Mouse (Mus musculus) megakaryocyte, adult 5-6 weeks (primary cell): ENCODE data around the gene Mlf1. TPM values are rescaled to one million over a fixed set of nuclear protein-coding genes. Genes with fewer than 3 reads are reported as not detected.

ENCODE experiments used
- ATAC-seq: 2 replicates; pipeline ENCODE4 v1.8.0; 2016; ENCODE audit warnings: mild to moderate bottlenecking, inconsistent platforms; ENCODE audit not compliant: poor library complexity, severe bottlenecking
- total RNA-seq, 2 experiments: library from RNA; stranded (forward) in 1 of 2; stranded (reverse) in 1 of 2; fragments of 153-499, 151-499 nt in 1 of 2; fragments of 221-1000, 200-1000 nt in 1 of 2; gene quantifications; 2 replicates each; pipeline versions ENCODE4 v1.2.3 to v1.2.4; 2015 to 2017

The Mlf1 gene
- total RNA-seq, 2 experiments from 2014 or later, result 0.44 to 0.91 TPM

- no peak for ATAC-seq
Measured at GRCm38 (mm10) chr3:67434011-67434410, 60.1 kb downstream of the Mlf1 start.

- 0 out of 2 replicates have a peak, but pooled peaks have one; percentile 43 for ATAC-seq
Measured at GRCm38 (mm10) chr3:67447143-67447542, 73.2 kb downstream of the Mlf1 start.

Other genes starting within 250 kb of the Mlf1 start
- not detected in 2 replicates for gene Gm17402, start 1.1 kb downstream of the Mlf1 start, total RNA-seq (2015)
- not detected in 2 replicates for gene Gm17402, start 1.1 kb downstream of the Mlf1 start, total RNA-seq (2017)
- 22.2 and 23.1 TPM in 2 replicates for gene Gfm1, start 56.0 kb downstream of the Mlf1 start, total RNA-seq (2015)
- gene Gfm1, start 56.0 kb downstream of the Mlf1 start, total RNA-seq (2017), result 28.4 and 34.5 TPM in 2 replicates
- gene Lxn, start 89.8 kb downstream of the Mlf1 start, total RNA-seq (2015), result 43.4 and 52.6 TPM in 2 replicates
- 13.5 and 20.9 TPM in 2 replicates for gene Lxn, start 89.8 kb downstream of the Mlf1 start, total RNA-seq (2017)
- gene Rarres1, start 141.4 kb downstream of the Mlf1 start, total RNA-seq (2015), result not detected in 2 replicates
- not detected in 2 replicates for gene Rarres1, start 141.4 kb downstream of the Mlf1 start, total RNA-seq (2017)
- gene Mfsd1, start 208.6 kb downstream of the Mlf1 start, total RNA-seq (2015), result 94.3 and 108 TPM in 2 replicates
- 248 and 267 TPM in 2 replicates for gene Mfsd1, start 208.6 kb downstream of the Mlf1 start, total RNA-seq (2017)